Mouse (Mus musculus): Measurements from ENCODE around the gene Ppp3ca. TPM values are rescaled to one million over a fixed set of nuclear protein-coding genes. Genes with fewer than 3 reads are reported as not detected.

The Ppp3ca gene
- polyA plus RNA-seq, 1 experiment from 2014 or later: 82.4 TPM

DNA sequence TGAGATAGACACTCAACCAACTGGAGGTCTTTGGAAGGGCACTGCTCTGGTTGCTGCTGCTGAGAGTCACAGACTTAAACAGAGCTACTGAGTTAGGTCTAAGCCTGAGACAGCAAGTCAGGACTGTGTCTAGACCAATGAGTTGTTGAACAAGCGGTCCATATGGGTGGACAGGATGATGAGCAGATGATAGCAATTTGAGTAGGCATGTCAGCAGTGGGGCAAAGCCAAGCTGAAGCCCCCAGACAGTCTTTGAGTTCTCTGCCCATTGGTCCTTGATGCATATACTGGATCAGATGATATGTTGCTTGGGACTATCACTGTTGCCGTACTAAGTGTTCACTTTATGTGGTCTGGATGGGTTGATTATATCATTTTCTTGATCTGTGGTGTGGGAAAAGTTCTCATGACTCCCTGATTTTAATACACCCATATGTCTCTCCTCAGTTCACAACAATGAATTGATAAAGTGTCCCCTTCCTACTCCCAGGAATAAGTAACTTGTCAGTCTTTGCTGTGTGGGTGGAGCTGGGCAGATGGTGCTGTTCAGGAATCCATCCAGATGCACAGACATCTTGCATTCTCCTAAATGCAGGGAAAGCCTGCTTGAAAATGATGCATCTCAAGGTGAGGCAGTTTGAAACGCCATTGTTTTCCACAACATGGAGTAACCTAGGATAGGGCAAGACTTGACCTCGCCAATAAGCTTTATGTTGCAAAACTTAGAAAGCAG lies 44.5 kb downstream of the Ppp3ca start:
- no peaks in the 10 kb centered on the region for H3K4me1 ChIP-seq
- H3K4me2 ChIP-seq: no peak overlapping the region
- no peaks in the 10 kb centered on the region for H3K36me3 ChIP-seq (ENCODE audit: poor library complexity, severe bottlenecking)
- H3K9ac ChIP-seq: no peak overlapping the region
- 99% methylated on average over 4 of the region's 4 CpGs for WGBS
- H3K27ac ChIP-seq: no peak overlapping the region
- no peak overlapping the region for H3K4me3 ChIP-seq
- no peaks in the 10 kb centered on the region for H3K9me3 ChIP-seq (replicated peaks)
- H3K27me3 ChIP-seq: no peaks in the 10 kb centered on the region
- no peak for ATAC-seq

DNA sequence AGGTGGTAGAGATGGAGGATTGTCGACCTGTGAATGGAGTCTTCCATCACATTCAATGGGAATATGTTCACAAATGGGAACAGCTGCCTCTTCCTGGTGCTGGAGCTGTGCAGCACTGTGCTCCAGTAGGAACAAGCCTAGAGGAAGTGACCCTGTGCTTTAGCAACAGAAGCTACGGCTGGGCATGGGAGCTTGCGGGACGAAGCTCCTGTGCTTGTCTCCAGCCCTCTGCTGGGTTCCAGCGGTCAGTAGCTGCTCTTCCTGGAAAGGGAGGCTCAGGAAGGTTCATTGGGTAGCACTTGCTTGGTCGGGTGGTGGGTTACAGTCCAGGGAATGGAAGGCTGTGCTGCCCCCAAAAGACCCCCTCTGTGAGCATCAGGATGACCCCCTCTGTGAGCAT lies 46.3 kb downstream of the Ppp3ca start:
- no peak overlapping the region for H3K9ac ChIP-seq
- 89% methylated on average over 6 of the region's 6 CpGs for WGBS
- H3K4me3 ChIP-seq: no peak overlapping the region
- no peaks in the 10 kb centered on the region for H3K27me3 ChIP-seq
- H3K27ac ChIP-seq: no peak overlapping the region
- no peak overlapping the region for H3K4me2 ChIP-seq
- H3K4me1 ChIP-seq: no peaks in the 10 kb centered on the region
- no peaks in the 10 kb centered on the region for H3K9me3 ChIP-seq (replicated peaks)
- no peaks in the 10 kb centered on the region for H3K36me3 ChIP-seq (ENCODE audit: poor library complexity, severe bottlenecking)
- ATAC-seq: no peak

GRCm38 (mm10) chr3:136718412-136718811 lies 48.5 kb downstream of the Ppp3ca start:
- WGBS: 94% methylated on average over 5 of the region's 5 CpGs
- ATAC-seq: no peak
- Histone ChIP-seq H3K4me2 (no peak overlapping the region), H3K27me3 (no peaks in the 10 kb centered on the region), H3K27ac (no peak overlapping the region), H3K9ac (no peak overlapping the region), H3K4me3 (no peak overlapping the region), H3K9me3 (replicated peaks) (no peaks in the 10 kb centered on the region), H3K36me3 (ENCODE audit: poor library complexity, severe bottlenecking) (no peaks in the 10 kb centered on the region), H3K4me1 (no peaks in the 10 kb centered on the region)

- Histone ChIP-seq H3K36me3 (ENCODE audit: poor library complexity, severe bottlenecking) (no peaks in the 10 kb centered on the region), H3K27ac (no peak overlapping the region), H3K4me2 (no peak overlapping the region), H3K9ac (no peak overlapping the region), H3K27me3 (no peaks in the 10 kb centered on the region), H3K4me3 (no peak overlapping the region), H3K9me3 (replicated peaks) (no peaks in the 10 kb centered on the region; the same call in 1 of the 2 replicates), H3K4me1 (no peaks in the 10 kb centered on the region)
- 88% methylated on average over 4 of the region's 4 CpGs for WGBS
- no peak for ATAC-seq
Observed at GRCm38 (mm10) chr3:136721241-136721640, 51.3 kb downstream of the Ppp3ca start.

- WGBS: 71% methylated on average over 4 of the region's 4 CpGs
- no peaks in the 10 kb centered on the region for H3K27me3 ChIP-seq
- no peaks in the 10 kb centered on the region for H3K4me1 ChIP-seq
- ATAC-seq: no peak
- H3K36me3 ChIP-seq (ENCODE audit: poor library complexity, severe bottlenecking): no peaks in the 10 kb centered on the region
- H3K4me2 ChIP-seq: no peak overlapping the region
- H3K4me3 ChIP-seq: no peak overlapping the region
- no peaks in the 10 kb centered on the region; the same call in 1 of the 2 replicates for H3K9me3 ChIP-seq (replicated peaks)
- H3K27ac ChIP-seq: no peak overlapping the region
- H3K9ac ChIP-seq: no peak overlapping the region
Observed at GRCm38 (mm10) chr3:136721804-136722427, 52.0 kb downstream of the Ppp3ca start.

DNA sequence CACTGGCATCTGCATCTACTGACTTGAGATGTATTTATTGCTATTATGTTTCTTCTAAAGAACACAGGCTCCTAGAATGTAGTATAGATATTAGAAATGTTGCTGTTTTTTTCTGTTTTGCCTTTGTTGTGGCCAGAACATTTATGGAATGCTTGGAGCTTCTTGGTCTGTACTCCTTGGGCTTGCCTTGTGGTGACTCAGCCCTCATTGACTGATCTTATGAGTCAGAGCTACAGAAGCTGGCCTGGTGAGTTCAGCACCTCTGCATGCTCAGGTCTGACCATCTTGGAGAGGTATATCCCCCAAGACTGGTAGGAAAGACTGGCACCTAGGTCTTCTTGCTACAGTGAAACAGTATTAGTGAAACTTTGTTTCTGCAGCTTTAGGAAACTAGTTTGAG lies 52.6 kb downstream of the Ppp3ca start:
- ATAC-seq: no peak
- H3K9me3 ChIP-seq (replicated peaks): no peaks in the 10 kb centered on the region; the same call in 1 of the 2 replicates
- H3K4me1 ChIP-seq: no peaks in the 10 kb centered on the region
- H3K27ac ChIP-seq: no peak overlapping the region
- H3K4me2 ChIP-seq: no peak overlapping the region
- H3K4me3 ChIP-seq: no peak overlapping the region
- H3K9ac ChIP-seq: no peak overlapping the region
- H3K27me3 ChIP-seq: no peaks in the 10 kb centered on the region
- H3K36me3 ChIP-seq (ENCODE audit: poor library complexity, severe bottlenecking): no peaks in the 10 kb centered on the region

GRCm38 (mm10) chr3:136725311-136726156 lies 55.6 kb downstream of the Ppp3ca start:
- Histone ChIP-seq H3K4me1 (no peaks in the 10 kb centered on the region), H3K4me3 (no peak overlapping the region), H3K27ac (no peak overlapping the region), H3K36me3 (ENCODE audit: poor library complexity, severe bottlenecking) (no peaks in the 10 kb centered on the region), H3K4me2 (no peak overlapping the region), H3K9me3 (replicated peaks) (no peaks in the 10 kb centered on the region; the same call in 1 of the 2 replicates), H3K9ac (no peak overlapping the region), H3K27me3 (no peaks in the 10 kb centered on the region)
- WGBS: 64% methylated on average over 7 of the region's 7 CpGs
- no peak for ATAC-seq

- Histone ChIP-seq H3K9ac (no peak overlapping the region), H3K4me3 (no peak overlapping the region)
- WGBS: 98% methylated on average over 2 of the region's 2 CpGs
Observed at GRCm38 (mm10) chr3:136727877-136728276, 58.0 kb downstream of the Ppp3ca start.

DNA sequence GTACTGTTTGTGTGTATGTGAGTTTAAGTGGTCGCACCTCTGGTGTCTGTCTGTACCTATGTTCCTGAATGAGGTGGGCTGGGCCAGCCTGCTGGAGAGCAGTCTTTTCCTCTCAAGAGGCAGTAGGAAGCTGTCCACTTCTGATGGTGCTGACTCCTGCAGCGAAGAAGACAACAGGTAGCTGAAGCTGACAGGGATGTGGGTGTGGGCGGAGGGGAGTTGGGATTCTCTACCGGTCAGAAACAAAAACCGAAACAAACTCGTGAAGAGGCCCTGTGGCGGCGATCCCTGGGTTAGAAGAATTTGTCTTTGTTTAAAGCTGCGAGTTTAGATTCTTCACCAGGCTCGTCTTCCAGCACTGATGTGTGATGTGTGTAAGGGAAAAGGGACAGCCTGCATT lies 60.1 kb downstream of the Ppp3ca start:
- H3K9me3 ChIP-seq (replicated peaks): no peaks in the 10 kb centered on the region; the same call in 1 of the 2 replicates
- H3K4me2 ChIP-seq: no peak overlapping the region
- no peak for ATAC-seq
- H3K36me3 ChIP-seq (ENCODE audit: poor library complexity, severe bottlenecking): no peaks in the 10 kb centered on the region
- WGBS: 55% methylated on average over 10 of the region's 10 CpGs
- H3K27me3 ChIP-seq: no peaks in the 10 kb centered on the region
- H3K9ac ChIP-seq: no peak overlapping the region
- no peaks in the 10 kb centered on the region for H3K4me1 ChIP-seq
- H3K4me3 ChIP-seq: no peak overlapping the region
- H3K27ac ChIP-seq: no peak overlapping the region

More at GRCm38 (mm10) chr3:136727877-136728276, 58.0 kb downstream of the Ppp3ca start:
- no peaks in the 10 kb centered on the region; the same call in 1 of the 2 replicates for H3K9me3 ChIP-seq (replicated peaks)
- no peak for ATAC-seq
- no peaks in the 10 kb centered on the region for H3K27me3 ChIP-seq
- H3K27ac ChIP-seq: no peak overlapping the region
- H3K36me3 ChIP-seq (ENCODE audit: poor library complexity, severe bottlenecking): no peaks in the 10 kb centered on the region
- H3K4me1 ChIP-seq: no peaks in the 10 kb centered on the region
- H3K4me2 ChIP-seq: no peak overlapping the region

GRCm38 (mm10) chr3:136731579-136731978 lies 61.7 kb downstream of the Ppp3ca start:
- Histone ChIP-seq H3K9ac (no peak overlapping the region), H3K9me3 (replicated peaks) (no peaks in the 10 kb centered on the region; the same call in 1 of the 2 replicates), H3K27me3 (no peaks in the 10 kb centered on the region), H3K4me1 (peaks cover 7% of the 10 kb centered on the region), H3K27ac (no peak overlapping the region), H3K4me3 (no peak overlapping the region), H3K4me2 (no peak overlapping the region), H3K36me3 (ENCODE audit: poor library complexity, severe bottlenecking) (no peaks in the 10 kb centered on the region)
- WGBS: 95% methylated on average over 6 of the region's 6 CpGs
- no peak for ATAC-seq

DNA sequence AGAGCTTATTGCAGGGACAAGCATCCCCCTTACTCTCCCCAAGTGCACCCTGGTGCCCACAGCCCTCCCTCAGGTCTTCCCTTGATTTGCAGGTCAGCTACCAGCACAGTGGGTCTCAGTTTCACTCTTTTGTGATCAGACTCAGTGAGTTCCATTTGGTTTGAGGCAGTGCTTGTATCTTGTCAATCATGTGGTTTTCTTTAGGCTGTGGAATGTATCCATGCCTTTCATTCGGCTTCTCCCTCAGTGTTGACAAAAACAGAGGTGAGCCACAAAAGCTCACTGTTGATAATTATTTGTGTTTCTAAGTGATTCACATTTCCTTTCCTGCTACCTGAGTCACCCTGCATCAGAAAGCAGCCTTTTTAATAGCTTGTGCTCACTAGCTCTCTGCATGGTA lies 66.1 kb downstream of the Ppp3ca start:
- no peak overlapping the region for H3K4me2 ChIP-seq
- no peak overlapping the region for H3K9ac ChIP-seq
- no peak overlapping the region for H3K27ac ChIP-seq

DNA sequence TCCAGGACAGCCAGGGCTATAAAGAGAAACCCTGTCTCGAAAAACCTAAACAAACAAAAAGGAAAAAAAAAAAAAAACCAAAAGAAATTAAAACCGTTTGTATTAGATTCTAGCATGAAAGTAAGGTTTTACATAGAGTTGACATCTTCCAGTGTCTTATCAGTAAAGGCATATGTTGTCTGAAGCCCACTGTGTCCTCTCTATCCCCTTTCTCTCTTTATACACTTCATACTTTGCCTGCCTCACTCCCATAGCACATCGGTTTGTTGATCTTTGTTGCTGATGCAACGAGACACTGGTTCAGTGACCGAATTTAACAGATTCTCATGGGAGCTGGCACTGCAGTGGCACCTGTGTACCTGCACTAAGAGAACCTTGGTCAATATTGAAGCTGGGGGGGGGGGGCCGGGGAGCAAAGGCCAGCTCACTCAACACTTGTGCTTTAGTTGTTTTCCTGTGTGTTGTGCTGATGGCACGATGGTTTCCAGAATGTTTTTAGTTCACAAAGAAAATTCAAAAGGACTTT lies 66.9 kb downstream of the Ppp3ca start:
- no peak for ATAC-seq
- Histone ChIP-seq H3K4me1 (peaks cover 11% of the 10 kb centered on the region), H3K9ac (no peak overlapping the region), H3K27ac (no peak overlapping the region), H3K36me3 (ENCODE audit: poor library complexity, severe bottlenecking) (no peaks in the 10 kb centered on the region), H3K4me3 (no peak overlapping the region), H3K4me2 (no peak overlapping the region), H3K9me3 (replicated peaks) (no peaks in the 10 kb centered on the region), H3K27me3 (no peaks in the 10 kb centered on the region)
- WGBS: 84% methylated on average over 7 of the region's 7 CpGs

More for the DNA sequence above, 66.1 kb downstream of the Ppp3ca start:
- WGBS: 11% methylated on average over 1 of the region's 1 CpGs
- no peak for ATAC-seq
- H3K4me1 ChIP-seq: peaks cover 7% of the 10 kb centered on the region
- H3K9me3 ChIP-seq (replicated peaks): no peaks in the 10 kb centered on the region
- no peak overlapping the region for H3K4me3 ChIP-seq
- no peaks in the 10 kb centered on the region for H3K27me3 ChIP-seq
- no peaks in the 10 kb centered on the region for H3K36me3 ChIP-seq (ENCODE audit: poor library complexity, severe bottlenecking)

Measured in forebrain, embryonic 13.5 days (tissue).